Mouse (Mus musculus) layer of hippocampus, postnatal 14 days (tissue): Measurements from ENCODE around the gene Gabarapl1. TPM values are rescaled to one million over a fixed set of nuclear protein-coding genes. Genes with fewer than 3 reads are reported as not detected.
A peak's percentile ranks its signal among the peaks of the same experiment; 100 is the strongest.

Experiments
- DNase-seq, 2 experiments: peaks; one replicate each; pipeline ENCODE4 v3.0.0; 2021 to 2022; ENCODE audit warnings: low spot score in 2 of 2, mixed read lengths in 1 of 2
- total RNA-seq, 2 experiments: library from RNA; stranded (reverse); gene quantifications; 2 replicates each; pipeline ENCODE4 v1.2.3; 2021

The Gabarapl1 gene
- total RNA-seq, 2 experiments from 2014 or later, result 517 to 530 TPM

- no peak for DNase-seq
These were observed 1.7 kb downstream of the Gabarapl1 start for GRCm38 (mm10) chr6:129534627-129535190.

GRCm38 (mm10) chr6:129535723-129536122 lies 2.8 kb downstream of the Gabarapl1 start:
- DNase-seq, result no peak

- no peak for DNase-seq
These were observed 5.6 kb downstream of the Gabarapl1 start for GRCm38 (mm10) chr6:129538555-129538954.

GRCm38 (mm10) chr6:129541931-129542330 lies 9.0 kb downstream of the Gabarapl1 start:
- peak in 1 of 2 experiments; percentile 29 for DNase-seq

GRCm38 (mm10) chr6:129542540-129542939 lies 9.6 kb downstream of the Gabarapl1 start:
- DNase-seq, result no peak

- DNase-seq, result peak; percentile 69 to 78
These were observed 11.0 kb downstream of the Gabarapl1 start for GRCm38 (mm10) chr6:129543709-129544606.

GRCm38 (mm10) chr6:129547277-129547676 lies 14.3 kb downstream of the Gabarapl1 start:
- no peak for DNase-seq

GRCm38 (mm10) chr6:129548009-129548408 lies 15.0 kb downstream of the Gabarapl1 start:
- no peak for DNase-seq

- no peak for DNase-seq
These were observed 24.5 kb downstream of the Gabarapl1 start for GRCm38 (mm10) chr6:129557298-129558023.

- peak; percentile 68 to 79 for DNase-seq
These were observed 26.1 kb downstream of the Gabarapl1 start for GRCm38 (mm10) chr6:129558946-129559640.

GRCm38 (mm10) chr6:129559641-129560027 lies 26.7 kb downstream of the Gabarapl1 start:
- DNase-seq, result no peak

GRCm38 (mm10) chr6:129565257-129565656 lies 32.3 kb downstream of the Gabarapl1 start:
- no peak for DNase-seq

- DNase-seq, result no peak
These were observed 42.4 kb downstream of the Gabarapl1 start for GRCm38 (mm10) chr6:129575315-129575714.

- DNase-seq, result no peak
These were observed 44.6 kb downstream of the Gabarapl1 start, which contains the start of gene Klre1 for GRCm38 (mm10) chr6:129577605-129578004. Klre1 (plus strand) TSS chr6:129577905.

GRCm38 (mm10) chr6:129581274-129581673 lies 48.3 kb downstream of the Gabarapl1 start:
- no peak for DNase-seq

- no peak for DNase-seq
These were observed 48.9 kb downstream of the Gabarapl1 start for GRCm38 (mm10) chr6:129581896-129582295.

- no peak for DNase-seq
These were observed 50.1 kb downstream of the Gabarapl1 start for GRCm38 (mm10) chr6:129583014-129583413.

- DNase-seq, result no peak
These were observed 58.5 kb downstream of the Gabarapl1 start, which contains the start of gene Klrd1 for GRCm38 (mm10) chr6:129591508-129591907. Klrd1 (plus strand) TSS chr6:129591782.
